Mouse (Mus musculus): ENCODE measurements around the gene Tubd1.

- TF ChIP-seq CTCF (IDR thresholded peaks at IDR 0.05; ENCODE audit: low read depth) (no peak), EP300 (IDR thresholded peaks at IDR 0.05; ENCODE audit: low read depth) (peak; percentile 51)
These were observed 42.3 kb downstream of the Tubd1 start for GRCm38 (mm10) chr11:86586868-86587792.

Measured in heart, postnatal 0 days (tissue).